Mouse (Mus musculus) liver, embryonic 15.5 days (tissue): ENCODE data around the gene Nudt19. TPM values are rescaled to one million over a fixed set of nuclear protein-coding genes. Genes with fewer than 3 reads are reported as not detected.
A peak's percentile ranks its signal among the peaks of the same experiment; 100 is the strongest.
"Not testable (repeated sequence)": the region's sequence is repeated elsewhere in the genome, so short reads cannot be mapped to it uniquely, and the experiment has no call there.

Experiments
- ATAC-seq: fragments of 200-750 bp; cut with Nextera tagmentation; 2 replicates; pipeline ENCODE4 v1.8.0; 2017; ENCODE audit warnings: moderate number of reproducible peaks, mild to moderate bottlenecking, moderate library complexity; ENCODE audit not compliant: insufficient read depth
- H3K27ac ChIP-seq: fragments of 300-500 bp; sonication (generic); replicated peaks from 2 replicates; pipeline ENCODE4 v1.5.1; 2015; ENCODE audit warnings: mild to moderate bottlenecking, inconsistent platforms
- H3K27me3 ChIP-seq: fragments of 300-500 bp; sonication (generic); 2 replicates; pipeline ENCODE4 v1.6.1; 2015; ENCODE audit warnings: mild to moderate bottlenecking, inconsistent platforms
- H3K36me3 ChIP-seq: fragments of 300-500 bp; sonication (generic); replicated peaks from 2 replicates; pipeline ENCODE4 v1.6.1; 2015; ENCODE audit warnings: moderate library complexity, mild to moderate bottlenecking, inconsistent platforms
- H3K4me1 ChIP-seq: fragments of 300-500 bp; sonication (generic); replicated peaks from 2 replicates; pipeline ENCODE4 v1.6.1; 2015; ENCODE audit warnings: inconsistent platforms
- H3K4me2 ChIP-seq: fragments of 300-500 bp; sonication (generic); 2 replicates; pipeline ENCODE4 v1.6.1; 2015; ENCODE audit warnings: moderate library complexity, mild to moderate bottlenecking, inconsistent platforms
- H3K4me3 ChIP-seq: fragments of 300-500 bp; sonication (generic); replicated peaks from 2 replicates; pipeline ENCODE4 v1.5.1; 2015; ENCODE audit warnings: mild to moderate bottlenecking, inconsistent platforms
- H3K9ac ChIP-seq: fragments of 300-500 bp; sonication (generic); 2 replicates; pipeline ENCODE4 v1.6.1; 2015; ENCODE audit warnings: moderate library complexity, mild to moderate bottlenecking, inconsistent platforms
- H3K9me3 ChIP-seq: fragments of 300-500 bp; sonication (generic); replicated peaks from 2 replicates; pipeline ENCODE4 v1.6.1; 2016; ENCODE audit warnings: inconsistent platforms
- WGBS: fragments of 180-500 bp; shearing (Covaris S2); methylation state at CpG from one replicate; pipeline ENCODE4 v1.1.7; 2015; ENCODE audit warnings: mixed read lengths; ENCODE audit not compliant: insufficient replicate concordance; 5-methylcytosine and 5-hydroxymethylcytosine counted together
- polyA plus RNA-seq: library from polyadenylated mRNA; unstranded; fragments of >200 nt; fragmentation: Nextera tagmentation; extraction: Ambion mirVana; gene quantifications from 2 replicates; pipeline ENCODE4 v1.2.1, GENCODE M21; 2015

Gene Nudt19
- polyA plus RNA-seq, 1 experiment from 2014 or later, result 69.0 TPM

- no peak overlapping the region for H3K4me2 ChIP-seq
- no peaks in the 10 kb centered on the region for H3K27me3 ChIP-seq
- H3K9me3 ChIP-seq, result no peaks in the 10 kb centered on the region
- peaks cover 54% of the 10 kb centered on the region for H3K36me3 ChIP-seq
- peaks cover 5% of the 10 kb centered on the region; the same call in 1 of the 2 replicates for H3K4me1 ChIP-seq
- 31% methylated on average over 4 of the region's 4 CpGs for WGBS
- H3K27ac ChIP-seq, result no peak overlapping the region
- ATAC-seq, result peak; percentile 44; the same call in 1 of the 2 replicates
- H3K9ac ChIP-seq, result no peak overlapping the region
- no peak overlapping the region for H3K4me3 ChIP-seq
These were observed 10.2 kb downstream of the Nudt19 start for GRCm38 (mm10) chr7:35545881-35546280.

DNA sequence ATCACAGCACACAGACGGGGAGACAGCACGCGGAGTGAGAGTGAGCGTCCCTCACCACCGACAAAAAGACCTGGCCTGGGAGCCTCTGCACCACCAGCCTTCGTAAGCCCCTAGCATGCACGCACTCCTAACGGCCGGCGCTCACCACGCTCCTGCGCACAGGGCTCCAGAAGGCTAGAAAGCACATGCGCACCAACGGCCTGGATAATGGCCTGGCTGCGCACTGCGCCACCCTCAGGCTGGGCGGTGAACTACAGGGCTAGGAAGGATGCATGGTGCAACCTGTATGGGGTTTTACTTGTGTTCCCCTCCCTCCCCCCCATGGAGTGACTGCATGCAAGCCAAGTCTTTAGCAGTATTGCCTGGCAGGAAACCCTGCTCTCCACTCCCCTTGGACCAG lies 18.5 kb downstream of the Nudt19 start, which contains the start of gene Tdrd12:
Tdrd12 (minus strand) TSS at position 184 of the 400 bp plus-strand sequence.
- no peaks in the 10 kb centered on the region for H3K9me3 ChIP-seq
- H3K9ac ChIP-seq, result no peak within 1 kb of the TSS
- no peak for ATAC-seq
- H3K27me3 ChIP-seq, result no peaks in the 10 kb centered on the region
- no peak within 1 kb of the TSS for H3K4me2 ChIP-seq
- H3K4me3 ChIP-seq, result no peak within 1 kb of the TSS
- no peaks in the 10 kb centered on the region for H3K36me3 ChIP-seq
- WGBS, result 82% methylated on average over 17 of the region's 17 CpGs
- no peaks in the 10 kb centered on the region for H3K4me1 ChIP-seq
- no peak within 1 kb of the TSS for H3K27ac ChIP-seq

- WGBS, result 49% methylated on average over 12 of the region's 12 CpGs
- no peaks in the 10 kb centered on the region for H3K27me3 ChIP-seq
- no peaks in the 10 kb centered on the region for H3K4me1 ChIP-seq
- no peak overlapping the region for H3K4me3 ChIP-seq
- no peak overlapping the region for H3K9ac ChIP-seq
- no peak overlapping the region for H3K4me2 ChIP-seq
- no peak for ATAC-seq
- no peak overlapping the region for H3K27ac ChIP-seq
- H3K36me3 ChIP-seq, result no peaks in the 10 kb centered on the region
- H3K9me3 ChIP-seq, result no peaks in the 10 kb centered on the region
These were observed 20.2 kb downstream of the Nudt19 start for GRCm38 (mm10) chr7:35535750-35536512.

DNA sequence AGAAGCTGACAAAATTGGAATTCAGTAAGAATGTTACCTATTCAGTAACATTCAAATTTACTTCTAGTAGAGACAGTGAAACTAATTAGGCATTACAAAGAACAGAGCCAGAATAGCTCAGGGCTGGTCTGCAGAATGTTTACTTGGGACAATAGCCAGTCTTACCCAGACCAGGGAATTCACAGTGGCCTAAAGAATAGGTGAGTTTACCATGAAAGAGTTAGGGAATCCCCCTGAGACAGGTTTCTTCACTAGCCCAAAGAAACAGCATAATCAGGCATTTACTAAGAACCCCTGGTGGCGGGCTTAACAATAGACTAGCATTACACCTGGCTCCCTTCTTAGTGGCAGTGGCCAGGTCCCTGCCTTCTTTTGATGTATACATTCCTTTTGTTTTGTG lies 25.6 kb downstream of the Nudt19 start:
- WGBS, result 72% methylated on average over 1 of the region's 1 CpGs
- H3K4me3 ChIP-seq, H3K4me1 ChIP-seq, H3K9ac ChIP-seq, H3K4me2 ChIP-seq, H3K36me3 ChIP-seq, H3K9me3 ChIP-seq, ATAC-seq, H3K27me3 ChIP-seq, H3K27ac ChIP-seq: not testable (repeated sequence)

- 65% methylated on average over 3 of the region's 3 CpGs for WGBS
- Histone ChIP-seq H3K9ac (no peak overlapping the region), H3K4me3 (no peak overlapping the region), H3K9me3 (no peaks in the 10 kb centered on the region), H3K4me2 (no peak overlapping the region), H3K4me1 (no peaks in the 10 kb centered on the region), H3K27me3 (no peaks in the 10 kb centered on the region), H3K27ac (no peak overlapping the region), H3K36me3 (no peaks in the 10 kb centered on the region)
- ATAC-seq, result no peak
These were observed 26.1 kb downstream of the Nudt19 start for GRCm38 (mm10) chr7:35530026-35530425.

DNA sequence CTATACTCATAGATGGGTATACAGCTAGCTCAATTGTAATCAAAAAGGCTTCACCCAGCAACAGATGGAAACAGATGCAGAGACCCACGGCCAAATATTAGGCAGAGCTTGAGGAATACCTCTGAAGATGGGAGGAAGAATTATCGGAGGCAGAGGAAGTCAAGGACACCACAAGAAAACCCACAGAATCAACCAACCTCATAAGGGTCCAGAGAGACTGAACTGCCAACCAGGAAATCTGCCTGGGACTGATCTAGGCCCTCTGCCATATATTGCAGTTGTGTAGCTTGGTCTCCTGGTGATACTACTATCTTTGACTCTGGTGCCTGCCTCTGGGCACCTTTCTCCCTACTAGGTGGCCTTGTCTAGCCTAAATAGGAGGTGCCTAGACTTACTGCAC lies 29.3 kb downstream of the Nudt19 start:
- Histone ChIP-seq H3K9me3 (no peaks in the 10 kb centered on the region), H3K27ac (no peak overlapping the region), H3K36me3 (no peaks in the 10 kb centered on the region), H3K9ac (no peak overlapping the region), H3K27me3 (no peaks in the 10 kb centered on the region), H3K4me2 (no peak overlapping the region), H3K4me3 (no peak overlapping the region), H3K4me1 (no peaks in the 10 kb centered on the region)
- ATAC-seq, result no peak
- 6% methylated on average over 2 of the region's 2 CpGs for WGBS

GRCm38 (mm10) chr7:35501995-35502394 lies 54.1 kb downstream of the Nudt19 start:
- H3K9ac ChIP-seq, result no peak overlapping the region
- H3K9me3 ChIP-seq, result no peaks in the 10 kb centered on the region
- no peaks in the 10 kb centered on the region for H3K4me1 ChIP-seq
- no peak overlapping the region for H3K4me3 ChIP-seq
- no peaks in the 10 kb centered on the region for H3K27me3 ChIP-seq
- 26% methylated on average over 4 of the region's 4 CpGs for WGBS
- ATAC-seq, result no peak
- H3K27ac ChIP-seq, result no peak overlapping the region
- H3K4me2 ChIP-seq, result no peak overlapping the region
- no peaks in the 10 kb centered on the region for H3K36me3 ChIP-seq

DNA sequence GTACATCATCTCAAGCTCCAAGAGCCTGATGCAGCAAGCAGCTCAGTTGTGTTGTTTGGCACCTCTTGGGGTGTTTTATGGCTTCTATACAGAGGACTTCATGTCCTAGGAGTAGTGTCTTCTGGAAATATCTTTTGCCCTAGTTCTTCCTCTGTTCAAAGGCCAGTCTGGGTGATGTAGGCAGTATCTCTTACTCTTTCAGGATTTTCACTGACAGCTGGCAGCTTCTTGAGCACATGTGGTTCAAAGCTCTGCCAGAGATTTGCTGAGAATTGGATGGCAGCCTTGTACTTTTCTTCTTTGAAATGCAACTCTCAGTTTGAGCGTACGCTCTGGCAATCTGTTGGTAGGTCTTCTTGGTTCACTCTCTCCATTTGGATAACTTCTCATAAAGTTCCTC lies 58.6 kb downstream of the Nudt19 start:
- Histone ChIP-seq H3K9me3 (no peaks in the 10 kb centered on the region), H3K36me3 (no peaks in the 10 kb centered on the region), H3K4me1 (no peaks in the 10 kb centered on the region), H3K9ac (no peak overlapping the region), H3K27ac (no peak overlapping the region), H3K4me3 (no peak overlapping the region), H3K4me2 (no peak overlapping the region), H3K27me3 (no peaks in the 10 kb centered on the region)
- WGBS, result 67% methylated on average over 2 of the region's 2 CpGs
- ATAC-seq, result no peak

Other genes with a start within 250 kb of the Nudt19 start
- 5.6 and 5.7 TPM in 2 replicates for gene Gpatch1, start 237.9 kb downstream of the Nudt19 start, polyA plus RNA-seq
- 5.0 and 6.6 TPM in 2 replicates for gene Rhpn2, start 222.1 kb downstream of the Nudt19 start, polyA plus RNA-seq
- 18.5 and 19.7 TPM in 2 replicates for gene Faap24, start 159.5 kb downstream of the Nudt19 start, polyA plus RNA-seq
- 19.1 and 19.4 TPM in 2 replicates for gene Cep89, start 159.3 kb downstream of the Nudt19 start, polyA plus RNA-seq
- gene Slc7a9, start 107.5 kb downstream of the Nudt19 start, polyA plus RNA-seq, result 1.8 and 2.1 TPM in 2 replicates
- 0.20 TPM in 1 of 2 replicates, not detected in the other for gene Tdrd12, start 18.6 kb downstream of the Nudt19 start, polyA plus RNA-seq
- 0.03 TPM in 2 replicates for gene Rgs9bp, start 29.3 kb upstream of the Nudt19 start, polyA plus RNA-seq
- 20.7 and 22.6 TPM in 2 replicates for gene Ankrd27, start 29.9 kb upstream of the Nudt19 start, polyA plus RNA-seq
- 99.7 and 102 TPM in 2 replicates for gene Pdcd5, start 91.2 kb upstream of the Nudt19 start, polyA plus RNA-seq
- gene Dpy19l3, start 198.2 kb upstream of the Nudt19 start, polyA plus RNA-seq, result 6.5 and 8.0 TPM in 2 replicates
- 4.3 and 5.1 TPM in 2 replicates for gene Zfp507, start 246.7 kb upstream of the Nudt19 start, polyA plus RNA-seq